Mouse (Mus musculus): ENCODE measurements at regions not wholly inside any gene's neighbourhood (a gene's known extent, or its start where the extent isn't known, plus 50 kb on each side); places are given as distances from the start of the nearest gene placed in this dataset.

GRCm38 (mm10) chr7:72362690-72363089 is 56.3 kb upstream of the Mctp2 start:
- WGBS: 9% methylated on average over 3 of the region's 3 CpGs
- TF ChIP-seq POLR2A (IDR thresholded peaks at IDR 0.05; ENCODE audit: extremely low read depth, insufficient read depth, low read length) (no peak), CTCF (IDR thresholded peaks at IDR 0.05; ENCODE audit: low read depth, low read length) (peak; percentile 97)

GRCm38 (mm10) chr7:72391323-72391722 is 84.9 kb upstream of the Mctp2 start:
- Histone ChIP-seq H3K36me3 (ENCODE audit: control insufficient read depth, insufficient read depth, low read length) (no peaks in the 10 kb centered on the region), H3K9ac (ENCODE audit: low read depth, low read length) (no peak overlapping the region), H3K27me3 (ENCODE audit: control insufficient read depth, insufficient read depth, low read length) (no peaks in the 10 kb centered on the region; the same call in 1 of the 2 replicates), H3K27ac (replicated peaks; ENCODE audit: insufficient read depth, low read depth, low read length) (no peak overlapping the region), H3K4me3 (ENCODE audit: insufficient read depth, low read depth, low read length) (no peak overlapping the region), H3K4me1 (ENCODE audit: control insufficient read depth, insufficient read depth, low read length) (no peaks in the 10 kb centered on the region), H3K79me2 (ENCODE audit: control insufficient read depth, insufficient read depth, low read length) (no peaks in the 10 kb centered on the region)
- DNase-seq (ENCODE audit: extremely low read depth, low read depth, low spot score): peak; percentile 4
- no peak for TF ChIP-seq POLR2A (IDR thresholded peaks at IDR 0.05; ENCODE audit: extremely low read depth, insufficient read depth, low read length)
- TF ChIP-seq CTCF (IDR thresholded peaks at IDR 0.05; ENCODE audit: low read depth, low read length): peak; percentile 37; the same call in 1 of the 2 replicates
- WGBS: 33% methylated on average over 7 of the region's 7 CpGs

More at GRCm38 (mm10) chr7:72362690-72363089, 56.3 kb upstream of the Mctp2 start:
- H3K4me3 ChIP-seq (ENCODE audit: insufficient read depth, low read depth, low read length): no peak overlapping the region
- H3K9ac ChIP-seq (ENCODE audit: low read depth, low read length): no peak overlapping the region
- DNase-seq (ENCODE audit: extremely low read depth, low read depth, low spot score): peak; percentile 35
- no peaks in the 10 kb centered on the region for H3K79me2 ChIP-seq (ENCODE audit: control insufficient read depth, insufficient read depth, low read length)
- no peak overlapping the region for H3K27ac ChIP-seq (replicated peaks; ENCODE audit: insufficient read depth, low read depth, low read length)
- H3K27me3 ChIP-seq (ENCODE audit: control insufficient read depth, insufficient read depth, low read length): no peaks in the 10 kb centered on the region
- H3K4me1 ChIP-seq (ENCODE audit: control insufficient read depth, insufficient read depth, low read length): no peaks in the 10 kb centered on the region
- no peaks in the 10 kb centered on the region for H3K36me3 ChIP-seq (ENCODE audit: control insufficient read depth, insufficient read depth, low read length)

GRCm38 (mm10) chr7:72400056-72400455 is 93.6 kb upstream of the Mctp2 start:
- H3K36me3 ChIP-seq (ENCODE audit: control insufficient read depth, insufficient read depth, low read length): no peaks in the 10 kb centered on the region
- H3K27me3 ChIP-seq (ENCODE audit: control insufficient read depth, insufficient read depth, low read length): no peaks in the 10 kb centered on the region
- TF ChIP-seq CTCF (IDR thresholded peaks at IDR 0.05; ENCODE audit: low read depth, low read length) (peak; percentile 61), POLR2A (IDR thresholded peaks at IDR 0.05; ENCODE audit: extremely low read depth, insufficient read depth, low read length) (no peak)
- H3K4me3 ChIP-seq (ENCODE audit: insufficient read depth, low read depth, low read length): no peak overlapping the region
- no peaks in the 10 kb centered on the region for H3K4me1 ChIP-seq (ENCODE audit: control insufficient read depth, insufficient read depth, low read length)
- no peak overlapping the region for H3K27ac ChIP-seq (replicated peaks; ENCODE audit: insufficient read depth, low read depth, low read length)
- H3K79me2 ChIP-seq (ENCODE audit: control insufficient read depth, insufficient read depth, low read length): no peaks in the 10 kb centered on the region
- peak; percentile 52 for DNase-seq (ENCODE audit: extremely low read depth, low read depth, low spot score)
- no peak overlapping the region for H3K9ac ChIP-seq (ENCODE audit: low read depth, low read length)

GRCm38 (mm10) chr7:72406131-72406530 is 99.7 kb upstream of the Mctp2 start:
- Histone ChIP-seq H3K9ac (ENCODE audit: low read depth, low read length) (no peak overlapping the region), H3K27me3 (ENCODE audit: control insufficient read depth, insufficient read depth, low read length) (no peaks in the 10 kb centered on the region), H3K79me2 (ENCODE audit: control insufficient read depth, insufficient read depth, low read length) (no peaks in the 10 kb centered on the region), H3K36me3 (ENCODE audit: control insufficient read depth, insufficient read depth, low read length) (no peaks in the 10 kb centered on the region), H3K27ac (replicated peaks; ENCODE audit: insufficient read depth, low read depth, low read length) (no peak overlapping the region), H3K4me3 (ENCODE audit: insufficient read depth, low read depth, low read length) (no peak overlapping the region), H3K4me1 (ENCODE audit: control insufficient read depth, insufficient read depth, low read length) (no peaks in the 10 kb centered on the region)
- no peak for DNase-seq (ENCODE audit: extremely low read depth, low read depth, low spot score)
- 83% methylated on average over 3 of the region's 3 CpGs for WGBS
- no peak for TF ChIP-seq POLR2A (IDR thresholded peaks at IDR 0.05; ENCODE audit: extremely low read depth, insufficient read depth, low read length)
- no peak for TF ChIP-seq CTCF (IDR thresholded peaks at IDR 0.05; ENCODE audit: low read depth, low read length)

- no peak overlapping the region for H3K9ac ChIP-seq (ENCODE audit: low read depth, low read length)
- H3K27ac ChIP-seq (replicated peaks; ENCODE audit: insufficient read depth, low read depth, low read length): no peak overlapping the region
- no peaks in the 10 kb centered on the region for H3K4me1 ChIP-seq (ENCODE audit: control insufficient read depth, insufficient read depth, low read length)
- no peak for TF ChIP-seq POLR2A (IDR thresholded peaks at IDR 0.05; ENCODE audit: extremely low read depth, insufficient read depth, low read length)
- TF ChIP-seq CTCF (IDR thresholded peaks at IDR 0.05; ENCODE audit: low read depth, low read length): no peak
- H3K36me3 ChIP-seq (ENCODE audit: control insufficient read depth, insufficient read depth, low read length): no peaks in the 10 kb centered on the region
- 22% methylated on average over 6 of the region's 6 CpGs for WGBS
- no peaks in the 10 kb centered on the region for H3K27me3 ChIP-seq (ENCODE audit: control insufficient read depth, insufficient read depth, low read length)
- no peak for DNase-seq (ENCODE audit: extremely low read depth, low read depth, low spot score)
- H3K79me2 ChIP-seq (ENCODE audit: control insufficient read depth, insufficient read depth, low read length): no peaks in the 10 kb centered on the region
- H3K4me3 ChIP-seq (ENCODE audit: insufficient read depth, low read depth, low read length): no peak overlapping the region
These were observed 102.1 kb upstream of the Mctp2 start for GRCm38 (mm10) chr7:72408409-72408986.

GRCm38 (mm10) chr7:72438552-72438951 is 132.1 kb upstream of the Mctp2 start:
- WGBS: 52% methylated on average over 2 of the region's 2 CpGs
- TF ChIP-seq CTCF (IDR thresholded peaks at IDR 0.05; ENCODE audit: low read depth, low read length) (no peak), POLR2A (IDR thresholded peaks at IDR 0.05; ENCODE audit: extremely low read depth, insufficient read depth, low read length) (no peak)
- Histone ChIP-seq H3K36me3 (ENCODE audit: control insufficient read depth, insufficient read depth, low read length) (no peaks in the 10 kb centered on the region), H3K4me1 (ENCODE audit: control insufficient read depth, insufficient read depth, low read length) (no peaks in the 10 kb centered on the region), H3K79me2 (ENCODE audit: control insufficient read depth, insufficient read depth, low read length) (no peaks in the 10 kb centered on the region), H3K27me3 (ENCODE audit: control insufficient read depth, insufficient read depth, low read length) (no peaks in the 10 kb centered on the region), H3K4me3 (ENCODE audit: insufficient read depth, low read depth, low read length) (no peak overlapping the region), H3K27ac (replicated peaks; ENCODE audit: insufficient read depth, low read depth, low read length) (no peak overlapping the region), H3K9ac (ENCODE audit: low read depth, low read length) (no peak overlapping the region)
- no peak for DNase-seq (ENCODE audit: extremely low read depth, low read depth, low spot score)
